Mouse (Mus musculus): ENCODE results near the gene Nol10.

The Nol10 gene

GRCm38 (mm10) chr12:17402116-17402515 lies 53.9 kb downstream of the Nol10 start:
- in situ Hi-C loops (cut with MboI; ENCODE audit: unreplicated experiment in 2 of 2) = no loop called here

GRCm38 (mm10) chr12:17403998-17404397 lies 55.7 kb downstream of the Nol10 start:
- in situ Hi-C loops (cut with MboI; ENCODE audit: unreplicated experiment in 2 of 2) = no loop called here

DNA sequence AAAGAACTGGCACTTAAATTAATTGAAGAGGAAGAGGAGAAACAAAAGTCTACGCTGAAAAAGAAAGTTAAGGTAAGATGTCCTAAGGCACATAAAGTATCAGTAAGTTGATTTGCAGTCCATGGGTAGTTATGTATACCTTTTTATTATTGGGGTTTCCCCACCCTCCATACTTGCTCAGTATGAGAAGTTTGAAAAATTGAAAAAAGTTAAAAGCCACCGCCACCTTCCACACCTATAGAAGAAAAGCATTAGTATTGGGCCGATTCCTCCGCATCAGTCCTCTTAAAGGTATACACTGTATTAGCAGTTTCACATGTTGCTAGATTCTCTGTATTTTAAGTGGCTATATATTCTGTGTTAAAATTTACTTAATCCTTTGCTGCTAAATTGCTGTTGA lies 58.6 kb downstream of the Nol10 start:
- in situ Hi-C loops (cut with MboI; ENCODE audit: unreplicated experiment in 2 of 2) = no loop called here

GRCm38 (mm10) chr12:17408312-17408711 lies 60.1 kb downstream of the Nol10 start:
- in situ Hi-C loops (cut with MboI; ENCODE audit: unreplicated experiment in 2 of 2) = no loop called here

- in situ Hi-C loops (cut with MboI; ENCODE audit: unreplicated experiment in 2 of 2) = no loop called here
Measured at GRCm38 (mm10) chr12:17411242-17411641, 63.0 kb downstream of the Nol10 start.

DNA sequence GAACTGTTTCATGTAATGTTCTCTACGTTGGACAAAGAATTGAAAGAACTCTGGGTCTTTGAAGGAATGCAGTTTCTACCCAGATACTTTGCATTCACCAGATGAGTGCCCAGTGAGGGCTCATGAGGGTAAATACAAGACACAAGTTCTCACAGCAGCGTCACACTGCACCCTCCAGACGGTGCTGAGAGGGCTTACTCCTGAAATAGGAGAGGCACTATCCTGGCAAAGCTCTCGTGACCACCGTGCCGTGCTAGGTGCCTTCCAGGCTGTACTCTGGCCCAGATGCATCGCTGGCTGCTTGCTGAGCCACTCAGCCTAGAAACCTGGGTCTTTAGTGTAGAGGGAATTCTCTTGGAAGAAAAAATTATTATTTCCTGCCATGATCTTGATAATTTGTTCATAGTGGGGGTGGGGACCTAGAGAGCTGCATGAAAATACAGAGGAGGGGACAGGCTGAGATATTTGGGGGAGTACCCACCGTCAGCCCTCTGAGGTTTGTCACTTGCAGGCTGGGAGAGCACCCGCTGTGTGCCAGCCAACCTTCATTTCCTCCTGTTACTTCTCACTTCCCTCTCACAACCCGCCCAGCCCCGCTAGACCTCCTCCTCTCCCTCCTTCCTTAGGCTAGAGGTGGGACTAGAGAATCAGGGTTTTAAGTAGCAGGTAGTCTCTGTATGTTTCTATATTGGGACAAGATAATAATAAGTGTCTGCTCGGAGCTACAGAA lies 63.7 kb downstream of the Nol10 start:
- in situ Hi-C loops (cut with MboI; ENCODE audit: unreplicated experiment in 2 of 2) = no loop called here

GRCm38 (mm10) chr12:17414734-17415133 lies 66.5 kb downstream of the Nol10 start:
- in situ Hi-C loops (cut with MboI; ENCODE audit: unreplicated experiment in 2 of 2) = no loop called here

DNA sequence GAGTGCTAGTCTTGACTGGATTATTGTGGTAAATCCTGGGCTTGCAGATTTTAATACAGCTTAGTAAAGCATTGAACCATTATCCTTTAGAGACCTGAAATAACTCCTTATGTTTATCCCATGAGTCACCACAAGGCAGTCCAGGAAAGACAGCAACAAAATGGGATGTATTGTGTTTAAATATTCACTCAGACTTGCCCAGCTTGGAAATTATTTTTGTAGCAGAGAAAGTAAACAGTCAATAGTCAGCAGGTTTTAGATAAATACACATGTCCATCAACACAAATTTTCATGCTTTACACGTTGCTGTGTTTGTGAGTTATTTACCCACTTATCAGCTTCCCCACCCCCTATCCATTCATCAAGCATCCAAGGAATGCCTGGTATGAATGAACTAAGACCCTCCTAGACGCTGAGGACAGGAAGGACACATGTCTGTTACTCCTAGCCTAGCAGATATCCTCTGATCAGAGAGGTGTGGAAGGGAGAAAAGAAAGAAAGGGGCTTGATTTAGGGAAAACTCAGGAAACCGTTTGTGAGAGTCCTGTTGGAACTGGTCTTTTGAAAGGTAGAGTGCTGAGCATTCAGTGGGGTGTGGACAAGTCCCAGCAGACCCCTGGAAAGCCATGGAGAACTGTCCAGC lies 72.0 kb downstream of the Nol10 start:
- in situ Hi-C loops (cut with MboI; ENCODE audit: unreplicated experiment in 2 of 2) = no loop called here

GRCm38 (mm10) chr12:17425254-17426169 lies 77.3 kb downstream of the Nol10 start:
- in situ Hi-C loops (cut with MboI; ENCODE audit: unreplicated experiment in 2 of 2) = no loop called here

GRCm38 (mm10) chr12:17426735-17427134 lies 78.5 kb downstream of the Nol10 start:
- in situ Hi-C loops (cut with MboI; ENCODE audit: unreplicated experiment in 2 of 2) = no loop called here

DNA sequence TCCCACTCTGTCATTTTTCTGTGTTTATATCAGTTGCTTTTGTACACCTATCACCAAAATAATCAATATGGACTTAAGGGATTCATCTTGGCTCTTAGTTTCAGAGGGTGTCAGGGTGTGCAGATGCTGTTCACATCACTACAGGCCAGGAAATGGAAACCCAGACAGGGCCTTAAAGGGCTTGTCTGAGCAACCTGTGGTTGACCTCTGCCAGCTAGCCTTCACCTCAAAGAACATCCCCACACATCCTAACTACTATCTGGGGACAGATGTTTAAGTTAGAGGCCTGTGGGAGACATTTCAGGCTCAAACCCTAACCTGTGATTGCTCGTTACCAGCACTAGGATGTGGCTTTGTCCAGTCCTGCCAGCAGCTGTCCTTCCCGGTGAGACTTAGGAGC lies 82.3 kb downstream of the Nol10 start:
- in situ Hi-C loops (cut with MboI; ENCODE audit: unreplicated experiment in 2 of 2) = no loop called here

DNA sequence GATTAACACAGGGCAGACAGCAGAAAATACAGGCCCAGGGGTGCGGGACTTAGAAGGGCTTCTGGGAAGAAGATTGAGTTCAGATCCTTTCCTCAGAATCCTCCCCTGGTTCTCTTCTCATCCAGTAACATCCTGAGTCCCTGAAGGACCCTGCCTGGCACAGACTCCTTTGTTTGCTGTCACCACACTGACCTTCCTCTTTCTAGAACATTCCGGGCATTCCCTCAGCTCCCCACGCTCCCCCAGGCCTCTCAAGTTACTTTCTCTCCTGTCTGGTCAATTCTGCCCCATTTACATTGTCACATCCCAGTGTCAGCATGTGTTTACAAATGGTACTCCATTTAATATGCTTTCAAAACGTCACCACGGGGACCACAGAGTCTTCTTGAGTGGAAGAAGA lies 82.9 kb downstream of the Nol10 start:
- in situ Hi-C loops (cut with MboI; ENCODE audit: unreplicated experiment in 2 of 2) = no loop called here

DNA sequence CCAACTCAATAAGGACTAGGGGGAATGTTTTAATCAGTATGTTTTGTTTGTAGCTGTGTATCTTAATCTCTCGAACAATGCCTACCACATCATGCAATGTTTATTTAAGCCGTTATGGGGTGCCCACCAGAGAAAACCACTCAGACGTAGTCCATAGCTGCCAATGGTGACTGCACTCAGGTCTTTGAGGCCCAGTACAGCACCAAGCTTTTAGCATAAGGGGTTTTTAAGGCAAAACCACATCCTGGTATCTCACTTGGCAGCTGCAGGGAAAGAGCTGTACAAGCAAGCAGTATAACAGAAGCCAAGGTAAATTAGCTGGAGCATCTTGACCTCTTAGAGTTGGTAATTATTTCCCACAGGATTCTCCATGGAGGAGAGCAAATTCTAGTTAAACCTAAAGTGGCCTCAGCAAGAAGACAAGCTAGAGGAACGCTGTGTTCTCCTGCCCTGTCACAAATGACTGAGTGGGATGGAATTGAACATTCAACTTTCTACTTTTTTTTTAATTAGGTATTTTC lies 83.6 kb downstream of the Nol10 start:
- in situ Hi-C loops (cut with MboI; ENCODE audit: unreplicated experiment in 2 of 2) = no loop called here

DNA sequence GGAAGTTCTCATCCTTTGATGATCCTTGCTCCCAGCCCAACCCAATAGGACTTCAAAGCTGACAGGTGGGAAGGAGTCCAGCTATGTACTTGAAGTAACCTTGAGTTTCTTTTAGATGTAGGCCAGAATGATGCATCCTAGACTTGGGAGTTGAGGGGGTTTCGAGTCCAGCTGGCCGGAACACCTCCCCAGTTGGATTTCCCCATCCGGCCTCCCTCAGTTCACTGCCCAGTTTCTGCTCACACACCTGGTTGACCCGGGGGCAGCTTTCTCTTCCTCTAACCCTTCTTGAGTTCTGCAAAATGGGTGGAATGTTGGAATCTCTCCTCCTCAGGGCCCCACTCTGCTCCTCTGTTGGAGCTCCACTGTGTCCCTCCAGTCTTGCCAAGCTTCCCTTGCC lies 85.5 kb downstream of the Nol10 start:
- in situ Hi-C loops (cut with MboI; ENCODE audit: unreplicated experiment in 2 of 2) = no loop called here

DNA sequence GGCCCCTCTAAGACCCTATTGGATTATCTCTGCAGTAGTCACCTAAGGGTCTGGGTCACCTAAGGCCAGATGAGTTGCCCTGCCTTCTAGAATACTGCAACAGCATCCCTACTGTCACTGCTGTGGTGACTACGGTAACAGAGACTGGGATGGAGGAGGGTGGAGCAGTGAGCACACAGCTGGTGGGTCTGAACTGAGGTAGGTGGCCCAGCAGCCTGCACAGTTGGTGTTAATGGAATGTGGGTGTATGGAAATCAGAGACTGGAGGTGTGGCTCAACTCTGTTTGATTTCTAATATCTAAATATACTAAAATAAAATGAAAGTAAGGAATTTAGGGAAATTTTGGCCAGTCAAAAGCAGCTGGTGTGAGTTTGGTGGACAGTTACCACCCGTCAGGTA lies 88.2 kb downstream of the Nol10 start:
- in situ Hi-C loops (cut with MboI; ENCODE audit: unreplicated experiment in 2 of 2) = no loop called here

- in situ Hi-C loops (cut with MboI; ENCODE audit: unreplicated experiment in 2 of 2) = no loop called here
Measured at GRCm38 (mm10) chr12:17440251-17440651, 92.0 kb downstream of the Nol10 start.

- in situ Hi-C loops (cut with MboI; ENCODE audit: unreplicated experiment in 2 of 2) = no loop called here
Measured at GRCm38 (mm10) chr12:17441495-17441894, 93.2 kb downstream of the Nol10 start.

GRCm38 (mm10) chr12:17444406-17444805 lies 96.1 kb downstream of the Nol10 start:
- in situ Hi-C loops (cut with MboI; ENCODE audit: unreplicated experiment in 2 of 2) = no loop called here

GRCm38 (mm10) chr12:17445251-17445650 lies 97.0 kb downstream of the Nol10 start:
- in situ Hi-C loops (cut with MboI; ENCODE audit: unreplicated experiment in 2 of 2) = no loop called here

DNA sequence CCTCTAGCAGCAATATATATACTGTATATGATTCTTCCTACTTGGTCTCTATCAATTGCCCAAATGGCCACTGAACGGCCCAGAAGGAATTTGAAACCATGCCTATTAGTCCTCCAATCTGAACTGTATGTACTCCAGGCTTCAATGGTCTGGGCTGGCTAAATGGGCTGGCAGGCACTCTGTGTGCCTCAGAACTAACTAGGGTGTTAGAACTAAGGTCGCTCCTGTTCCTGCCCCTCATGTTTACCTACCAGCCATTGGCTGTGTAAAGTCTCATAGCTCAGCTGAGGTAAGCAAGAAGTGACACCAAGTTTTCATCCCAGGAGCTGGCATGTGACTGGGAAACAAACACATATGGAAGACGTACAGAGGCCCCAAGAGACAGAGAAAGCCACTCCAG lies 100.5 kb downstream of the Nol10 start:
- in situ Hi-C loops (cut with MboI; ENCODE audit: unreplicated experiment in 2 of 2) = no loop called here

GRCm38 (mm10) chr12:17449661-17450091 lies 101.4 kb downstream of the Nol10 start:
- in situ Hi-C loops (cut with MboI; ENCODE audit: unreplicated experiment in 2 of 2) = no loop called here

Data from v-Abl transformed pro-B cells (cell line).